ENCODE assay signal across 9 mouse cellular contexts in the genomic region with DNA sequence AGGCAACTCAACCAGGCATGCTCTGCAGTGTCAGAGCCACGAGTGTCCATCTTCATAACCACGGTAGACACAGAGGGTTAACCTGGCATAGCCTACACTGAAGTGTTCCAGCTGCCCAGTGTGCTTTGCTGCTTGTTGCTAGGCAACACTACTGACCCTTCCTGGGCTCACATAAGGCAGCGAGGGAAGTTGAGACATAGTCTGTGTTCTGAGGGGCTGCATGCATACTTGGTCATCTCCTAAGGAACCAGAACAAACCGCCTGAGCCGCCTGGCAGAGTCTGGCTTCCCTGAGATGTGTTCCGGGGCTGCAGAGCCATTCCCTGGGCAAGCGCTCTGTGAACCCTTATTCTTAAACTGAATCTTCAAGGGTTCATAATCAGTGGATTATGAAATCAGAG. TPM values are rescaled to one million over a fixed set of nuclear protein-coding genes. Genes with fewer than 3 reads are reported as not detected.
DNase-seq lines count a peak whose midpoint lies in the region; ATAC-seq and TF ChIP-seq lines count a peak whose summit lies in the region.
"Had no signal": no experiment of that assay in that cellular context is flagged by ENCODE, and none has a peak within 500 bp of the region (broad histone marks: within the 10 kb centered on the region; RNA-seq: fewer than 3 reads in every experiment).

No protein-coding gene starts in this region.

- H3K9ac ChIP-seq in heart, embryonic 13.5 days, result no peak overlapping the region
- H3K9ac ChIP-seq in forebrain, embryonic 14.5 days (ENCODE audit: low read length), result peak overlapping the region; percentile 35; the same call in 1 of the 2 replicates

- no peaks in the 10 kb centered on the region for H3K36me3 ChIP-seq in heart, embryonic 13.5 days
- no peaks in the 10 kb centered on the region for H3K36me3 ChIP-seq in forebrain, embryonic 14.5 days (ENCODE audit: control insufficient read depth, insufficient read depth, low read length)

- TF ChIP-seq CTCF in brain, embryonic 14.5 days (IDR thresholded peaks at IDR 0.05; ENCODE audit: borderline replicate concordance, extremely low read depth, insufficient read depth, insufficient read length), result no peak
- TF ChIP-seq CTCF in left cerebral cortex, adult 2 months (IDR thresholded peaks at IDR 0.05), result no peak

- TF ChIP-seq POLR2A in brain, embryonic 14.5 days (IDR thresholded peaks at IDR 0.05; ENCODE audit: borderline replicate concordance, extremely low read depth, insufficient read depth, insufficient read length, poor library complexity, severe bottlenecking), result no peak

- no peaks in the 10 kb centered on the region for H3K27me3 ChIP-seq in heart, embryonic 13.5 days (replicated peaks)
- no peaks in the 10 kb centered on the region for H3K27me3 ChIP-seq in forebrain, embryonic 14.5 days (replicated peaks; ENCODE audit: control insufficient read depth, insufficient read depth, low read length)

- H3K27ac ChIP-seq in heart, embryonic 13.5 days (replicated peaks), result no peak overlapping the region
- peak overlapping the region; percentile 17; the same call in 1 of the 2 replicates for H3K27ac ChIP-seq in forebrain, embryonic 14.5 days (ENCODE audit: low read depth, low read length)
- H3K27ac ChIP-seq in left cerebral cortex, adult 2 months, result no peak overlapping the region

- peak overlapping the region; percentile 46 for H3K4me2 ChIP-seq in heart, embryonic 13.5 days
- peak overlapping the region; percentile 42 for H3K4me2 ChIP-seq in forebrain, embryonic 14.5 days (ENCODE audit: low read length)

- H3K4me1 ChIP-seq in heart, embryonic 13.5 days, result peaks cover 5% of the 10 kb centered on the region
- H3K4me1 ChIP-seq in forebrain, embryonic 14.5 days (ENCODE audit: control insufficient read depth, insufficient read depth, low read length), result 0 out of 2 replicates have a peak, but pooled peaks cover 2% of the 10 kb centered on the region

- no peaks in the 10 kb centered on the region for H3K9me3 ChIP-seq in heart, embryonic 13.5 days
- H3K9me3 ChIP-seq in forebrain, embryonic 14.5 days (replicated peaks; ENCODE audit: control insufficient read depth, low read length), result no peaks in the 10 kb centered on the region

- WGBS in heart, embryonic 13.5 days, result 42% methylated on average over 7 of the region's 7 CpGs
- WGBS in forebrain, embryonic 14.5 days, result 41% methylated on average over 7 of the region's 7 CpGs

- H3K4me3 ChIP-seq in heart, embryonic 13.5 days, result 0 out of 2 replicates have a peak overlapping the region, but pooled peaks have one; percentile 20
- H3K4me3 ChIP-seq in forebrain, embryonic 14.5 days (ENCODE audit: low read depth, low read length), result 0 out of 2 replicates have a peak overlapping the region, but pooled peaks have one; percentile 3
- H3K4me3 ChIP-seq in left cerebral cortex, adult 2 months, result no peak overlapping the region

- no peak for DNase-seq in heart, postnatal 36 days
- peak; percentile 88 for DNase-seq in brain, embryonic 14.5 days (ENCODE audit: low read depth)
- peak; percentile 66 for DNase-seq in forebrain, embryonic 14.5 days (ENCODE audit: low spot score)
- peak; percentile 27 to 68 for DNase-seq in lung, postnatal 4 days
- no peak for DNase-seq in c-Kit-positive CD71-positive TER-119-positive erythroid progenitor cells, embryonic 14.5 days (ENCODE audit: low spot score)
- DNase-seq in left cerebral cortex, adult 2 months (ENCODE audit: extremely low spot score in 1 of 2, low spot score in 2 of 2), result no peak
- no peak for DNase-seq in spleen, postnatal 14 days (ENCODE audit: low spot score in 2 of 2)

- intact Hi-C loops in heart, postnatal 36 days (cut with DNase I), result no loop called here
- intact Hi-C loops in left cerebral cortex, adult 2 months (cut with DNase I), result loop anchor here (5.0 kb wide), 1 partner anchor 49 kb away; a partner anchor contains a TSS

- no peak for ATAC-seq in heart, embryonic 13.5 days (ENCODE audit: extremely low read depth, insufficient number of reproducible peaks, low FRiP score, low TSS enrichment)
- peak; percentile 84 for ATAC-seq in forebrain, embryonic 14.5 days

RNA-seq across cellular contexts. Expression of a gene that starts 21.0 kb away (rescaled TPM):
- polyA plus RNA-seq in heart, embryonic 13.5 days (2015; fragmentation: Nextera tagmentation; extraction: Ambion mirVana), result not detected in 2 replicates
- not detected for total RNA-seq in heart, postnatal 36 days (2021)
- 1.3 TPM in 2 replicates for polyA plus RNA-seq in brain, embryonic 14.5 days (2012; rRNA removed)
- polyA plus RNA-seq in forebrain, embryonic 14.5 days (2014; fragmentation: Nextera tagmentation; extraction: Ambion mirVana), result not detected in 2 replicates
- not detected for total RNA-seq in left cerebral cortex, adult 2 months (2021)
- polyA plus RNA-seq: C2C12 had no signal

RNA-seq across cellular contexts. Expression of a gene that starts 21.6 kb away (rescaled TPM):
- 0.29 TPM in 1 of 2 replicates, not detected in the other for polyA plus RNA-seq in heart, embryonic 13.5 days (2015; fragmentation: Nextera tagmentation; extraction: Ambion mirVana)
- not detected for total RNA-seq in heart, postnatal 36 days (2021)
- polyA plus RNA-seq in brain, embryonic 14.5 days (2012; rRNA removed), result 1.2 and 1.5 TPM in 2 replicates
- polyA plus RNA-seq in forebrain, embryonic 14.5 days (2014; fragmentation: Nextera tagmentation; extraction: Ambion mirVana), result 1.2 and 1.8 TPM in 2 replicates
- total RNA-seq in left cerebral cortex, adult 2 months (2021), result 1 to 10 TPM; 2.1 to 2.3 TPM

RNA-seq across cellular contexts. Expression of a gene that starts 49.7 kb away (rescaled TPM):
- polyA plus RNA-seq in heart, embryonic 13.5 days (2015; fragmentation: Nextera tagmentation; extraction: Ambion mirVana), result 49.0 and 49.1 TPM in 2 replicates
- 10 to 100 TPM; 18.4 to 19.1 TPM for total RNA-seq in heart, postnatal 36 days (2021)
- 68.0 and 78.4 TPM in 2 replicates for polyA plus RNA-seq in brain, embryonic 14.5 days (2012; rRNA removed)
- 33.9 and 42.6 TPM in 2 replicates for polyA plus RNA-seq in forebrain, embryonic 14.5 days (2014; fragmentation: Nextera tagmentation; extraction: Ambion mirVana)
- total RNA-seq in left cerebral cortex, adult 2 months (2021), result 10 to 100 TPM; 43.9 to 53.2 TPM

Comparison
In these comparisons a context has a peak if more than half of its experiments do, and no peak if none do; other contexts are left out.
1. DNase-seq: peak in brain, embryonic 14.5 days (single experiment), forebrain, embryonic 14.5 days (single experiment) and lung, postnatal 4 days (2 of 2); none in heart, postnatal 36 days (0 of 2), c-Kit-positive CD71-positive TER-119-positive erythroid progenitor cells, embryonic 14.5 days (single experiment), left cerebral cortex, adult 2 months (0 of 2) and spleen, postnatal 14 days (0 of 2).